Mouse (Mus musculus) liver, adult (tissue): ENCODE measurements around the gene Zc2hc1c.

Experiments used
- GATA4 ChIP-seq: IDR thresholded peaks from 2 replicates; pipeline ENCODE4 v1.6.1; 2014; ENCODE audit warnings: mild to moderate bottlenecking, low read length; ENCODE audit not compliant: insufficient replicate concordance

Zc2hc1c gene

GRCm38 (mm10) chr12:85280105-85280844, 8.1 kb upstream of the Zc2hc1c start:
- TF ChIP-seq GATA4, result no peak; the same call in 1 of the 2 replicates

- no peak for TF ChIP-seq GATA4
These were observed 7.3 kb upstream of the Zc2hc1c start for GRCm38 (mm10) chr12:85280845-85281651.

- TF ChIP-seq GATA4, result no peak
These were observed 4.1 kb upstream of the Zc2hc1c start for GRCm38 (mm10) chr12:85284331-85284730.

- no peak for TF ChIP-seq GATA4
These were observed 3.4 kb upstream of the Zc2hc1c start for GRCm38 (mm10) chr12:85284996-85285395.

GRCm38 (mm10) chr12:85286941-85287340, 1.4 kb upstream of the Zc2hc1c start:
- TF ChIP-seq GATA4, result no peak

- no peak for TF ChIP-seq GATA4
These were observed 444 bp upstream of the Zc2hc1c start, which contains the start of gene Acyp1 for GRCm38 (mm10) chr12:85287809-85288485. TSS of gene Acyp1 (minus strand) at chr12:85288438.

- no peak for TF ChIP-seq GATA4
These were observed 988 bp downstream of the Zc2hc1c start for GRCm38 (mm10) chr12:85289157-85290000.

- no peak for TF ChIP-seq GATA4
These were observed 2.2 kb downstream of the Zc2hc1c start for GRCm38 (mm10) chr12:85290633-85291032.

- TF ChIP-seq GATA4, result no peak
These were observed 3.1 kb downstream of the Zc2hc1c start for GRCm38 (mm10) chr12:85291541-85291940.

GRCm38 (mm10) chr12:85292288-85292687, 3.9 kb downstream of the Zc2hc1c start:
- TF ChIP-seq GATA4, result no peak

GRCm38 (mm10) chr12:85292906-85293305, 4.5 kb downstream of the Zc2hc1c start:
- TF ChIP-seq GATA4, result no peak

GRCm38 (mm10) chr12:85295506-85295905, 7.1 kb downstream of the Zc2hc1c start:
- TF ChIP-seq GATA4, result no peak

GRCm38 (mm10) chr12:85296915-85297314, 8.5 kb downstream of the Zc2hc1c start:
- no peak for TF ChIP-seq GATA4

GRCm38 (mm10) chr12:85297345-85297997, 9.1 kb downstream of the Zc2hc1c start:
- no peak for TF ChIP-seq GATA4
